Mouse (Mus musculus) lung, embryonic 16.5 days (tissue): ENCODE measurements around the gene Cdk14. TPM values are rescaled to one million over a fixed set of nuclear protein-coding genes. Genes with fewer than 3 reads are reported as not detected.

Experiments
- ATAC-seq: fragments of 200-750 bp; cut with Nextera tagmentation; 2 replicates; pipeline ENCODE4 v1.8.0; 2017; ENCODE audit warnings: low read depth, mild to moderate bottlenecking, moderate library complexity
- H3K27ac ChIP-seq: fragments of 300-500 bp; sonication (generic); 2 replicates; pipeline ENCODE4 v1.5.1; 2014; ENCODE audit warnings: mild to moderate bottlenecking, control low read depth, low read length
- H3K27me3 ChIP-seq: fragments of 300-500 bp; sonication (generic); 2 replicates; pipeline ENCODE4 v1.6.1; 2014; ENCODE audit warnings: low read depth, low read length, mixed read lengths; ENCODE audit not compliant: control insufficient read depth, insufficient read depth
- H3K36me3 ChIP-seq: fragments of 300-500 bp; sonication (generic); 2 replicates; pipeline ENCODE4 v1.6.1; 2014; ENCODE audit warnings: low read length; ENCODE audit not compliant: control insufficient read depth, insufficient read depth
- H3K4me1 ChIP-seq: fragments of 300-500 bp; sonication (generic); replicated peaks from 2 replicates; pipeline ENCODE4 v1.6.1; 2014; ENCODE audit warnings: low read length, mixed read lengths; ENCODE audit not compliant: control insufficient read depth, insufficient read depth
- H3K4me2 ChIP-seq: fragments of 300-500 bp; sonication (generic); 2 replicates; pipeline ENCODE4 v1.6.1; 2014; ENCODE audit warnings: low read depth, low read length, control low read depth
- H3K4me3 ChIP-seq: fragments of 300-500 bp; sonication (generic); 2 replicates; pipeline ENCODE4 v1.5.1; 2014; ENCODE audit warnings: mild to moderate bottlenecking, low read length, control low read depth
- H3K9ac ChIP-seq: fragments of 300-500 bp; sonication (generic); 2 replicates; pipeline ENCODE4 v1.6.1; 2014; ENCODE audit warnings: low read length, control low read depth
- H3K9me3 ChIP-seq: fragments of 300-500 bp; sonication (generic); 2 replicates; pipeline ENCODE4 v1.6.1; 2016; ENCODE audit warnings: low read length; ENCODE audit not compliant: control insufficient read depth
- WGBS: fragments of 180-500 bp; shearing (Covaris S2); extraction: QIAGEN DNeasy Blood & Tissue Kit; methylation state at CpG from one replicate; pipeline ENCODE4 v1.1.7; 2014; 5-methylcytosine and 5-hydroxymethylcytosine counted together
- polyA plus RNA-seq: library from polyadenylated mRNA; unstranded; fragments of >200 nt; fragmentation: Nextera tagmentation; extraction: Ambion mirVana; gene quantifications from 2 replicates; pipeline ENCODE4 v1.2.1, GENCODE M21; 2015

The Cdk14 gene
- polyA plus RNA-seq, 1 experiment from 2014 or later, result 28.6 TPM

DNA sequence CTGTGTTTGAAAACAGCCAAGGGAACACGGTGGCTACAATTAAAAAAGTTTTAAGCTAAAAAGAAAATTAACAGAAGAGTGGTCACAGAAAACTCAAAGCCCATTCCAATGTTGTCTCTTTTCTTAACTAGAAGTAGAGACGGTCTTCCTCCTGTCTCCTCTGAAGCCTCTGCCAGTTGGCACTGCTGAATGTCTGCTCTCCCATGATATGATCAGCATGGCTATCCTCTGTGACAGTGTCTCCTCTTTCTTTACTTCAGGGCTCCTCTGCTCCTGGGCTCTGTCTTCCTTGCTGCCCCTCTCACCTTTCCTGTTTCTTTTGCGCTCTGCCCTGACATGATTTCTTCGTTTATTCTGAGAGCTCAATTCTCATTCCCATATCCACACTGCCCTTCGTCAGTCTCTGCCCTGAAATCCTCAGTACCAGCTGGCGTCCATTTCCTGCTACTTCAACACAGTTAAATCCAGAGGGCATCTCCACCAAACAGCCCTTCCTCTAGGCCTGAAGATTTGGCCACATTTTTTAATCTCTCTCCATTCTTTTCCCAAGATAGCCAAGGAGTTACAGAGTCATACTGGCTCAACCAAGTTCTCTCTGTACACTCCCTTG is 567.3 kb downstream of the Cdk14 start:
- Histone ChIP-seq H3K4me1 (peaks cover 18% of the 10 kb centered on the region), H3K9ac (no peak overlapping the region), H3K27ac (peak overlapping the region; percentile 94), H3K27me3 (no peaks in the 10 kb centered on the region), H3K4me3 (no peak overlapping the region), H3K9me3 (no peaks in the 10 kb centered on the region), H3K4me2 (no peak overlapping the region), H3K36me3 (no peaks in the 10 kb centered on the region)
- ATAC-seq, result peak; percentile 56
- 43% methylated on average over 6 of the region's 6 CpGs for WGBS

DNA sequence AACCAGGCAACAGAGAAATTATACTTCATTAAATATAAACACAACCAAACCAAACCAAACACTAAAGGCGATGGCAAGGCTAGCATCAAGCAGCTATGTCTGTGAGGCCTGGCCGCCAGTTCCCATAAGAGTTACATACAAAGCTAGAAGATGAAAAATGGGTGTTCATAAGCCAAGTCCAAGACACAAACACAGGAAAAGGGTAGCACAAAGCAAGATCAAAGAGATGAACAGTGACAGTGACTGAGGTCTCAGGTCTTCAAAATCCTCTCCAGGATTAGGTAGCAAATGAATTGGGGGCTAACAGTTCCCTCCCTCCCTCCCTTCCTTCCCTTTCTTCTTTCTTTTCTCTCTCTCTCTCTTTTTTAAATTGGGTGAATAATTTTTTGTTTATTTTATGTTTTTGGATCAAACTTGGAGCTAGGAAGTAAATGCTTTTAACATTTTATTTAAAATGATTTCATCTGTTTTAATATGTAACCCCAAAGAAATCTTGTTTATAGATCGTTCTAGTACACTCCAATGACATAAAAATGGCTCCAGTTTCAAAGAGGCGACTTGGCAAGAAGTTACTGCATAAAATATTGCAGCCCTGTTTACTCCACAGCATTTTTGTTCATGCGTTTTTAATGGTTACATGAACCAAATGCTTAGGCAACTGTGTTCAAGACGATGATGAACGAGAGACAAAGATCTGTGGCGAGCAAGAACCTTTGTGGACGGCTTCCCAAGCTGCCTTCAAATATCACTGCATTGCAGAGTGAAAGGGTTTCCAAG is 568.0 kb downstream of the Cdk14 start:
- H3K27me3 ChIP-seq, result no peaks in the 10 kb centered on the region
- no peak overlapping the region for H3K4me3 ChIP-seq
- 51% methylated on average over 9 of the region's 9 CpGs for WGBS
- H3K9me3 ChIP-seq, result no peaks in the 10 kb centered on the region
- H3K4me1 ChIP-seq, result peaks cover 18% of the 10 kb centered on the region
- no peak overlapping the region for H3K4me2 ChIP-seq
- no peaks in the 10 kb centered on the region for H3K36me3 ChIP-seq
- peak overlapping the region; percentile 94 for H3K27ac ChIP-seq
- ATAC-seq, result peak; percentile 86
- no peak overlapping the region for H3K9ac ChIP-seq

DNA sequence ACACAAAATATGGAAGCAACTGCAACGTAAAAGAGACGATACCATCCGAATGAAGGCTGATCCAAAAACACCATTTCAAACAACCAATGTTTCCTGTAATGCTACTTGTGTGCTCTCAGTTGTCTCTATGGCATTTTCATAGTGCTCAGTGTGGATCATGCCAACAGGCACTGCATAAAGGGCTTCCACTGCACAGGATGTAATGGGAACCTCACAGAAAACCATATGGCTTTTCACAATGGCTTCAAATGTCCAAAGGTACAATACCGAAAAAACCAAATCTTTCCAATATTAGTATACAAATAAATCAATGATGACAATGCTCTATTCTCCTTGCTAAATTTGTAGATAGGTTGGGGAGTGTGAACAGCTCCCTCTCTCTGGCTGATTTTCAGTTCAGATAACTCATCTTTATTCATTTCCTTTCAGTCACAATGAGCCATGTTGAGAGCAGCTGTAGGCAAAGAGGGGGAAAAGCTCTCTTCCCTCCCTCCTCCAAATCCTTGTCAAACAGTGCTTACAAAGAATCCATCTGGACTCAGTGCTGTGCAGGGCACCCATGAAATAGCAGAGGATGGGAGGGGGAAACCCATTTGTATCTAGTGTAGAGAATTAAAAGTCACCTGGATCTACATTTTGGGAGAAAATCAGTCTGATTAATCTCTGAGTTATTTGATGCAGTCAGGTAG is 568.7 kb downstream of the Cdk14 start:
- H3K36me3 ChIP-seq, result no peaks in the 10 kb centered on the region
- H3K27me3 ChIP-seq, result no peaks in the 10 kb centered on the region
- H3K4me3 ChIP-seq, result no peak overlapping the region
- WGBS, result 83% methylated on average over 4 of the region's 4 CpGs
- no peak overlapping the region for H3K9ac ChIP-seq
- peak overlapping the region; percentile 82 for H3K27ac ChIP-seq
- peaks cover 18% of the 10 kb centered on the region for H3K4me1 ChIP-seq
- no peak overlapping the region for H3K4me2 ChIP-seq
- ATAC-seq, result peak; percentile 79
- H3K9me3 ChIP-seq, result no peaks in the 10 kb centered on the region

DNA sequence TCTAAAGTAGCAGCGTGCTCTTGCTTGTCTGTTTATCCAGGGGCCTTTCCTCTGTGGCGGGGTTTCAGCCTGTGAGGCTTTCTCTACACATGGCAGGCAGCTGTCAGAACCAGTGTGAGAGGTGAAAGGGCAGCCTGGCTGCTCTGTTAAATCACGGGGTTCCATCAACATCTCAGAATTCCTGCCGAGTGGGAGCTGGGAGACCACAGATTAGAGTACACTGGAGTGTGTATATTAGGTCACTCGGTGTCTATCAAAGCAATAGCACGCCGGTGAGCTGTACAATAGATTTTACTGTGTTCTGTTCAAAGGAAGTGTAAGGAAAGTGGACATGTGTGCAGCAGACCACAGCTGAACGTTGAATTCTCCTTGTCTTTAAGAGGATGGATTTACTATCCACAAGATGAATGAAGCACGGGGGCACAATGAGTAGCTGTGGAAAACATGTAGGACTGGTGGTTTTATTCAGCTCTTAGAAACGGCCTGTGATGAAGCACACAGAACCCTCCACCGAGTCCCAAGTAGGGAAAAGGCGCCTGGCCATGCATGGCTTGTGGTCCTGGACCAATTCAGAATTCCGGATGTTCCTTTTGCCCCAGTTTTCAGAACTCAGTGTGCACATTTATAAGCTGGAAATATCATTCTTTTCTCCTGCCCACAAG is 585.2 kb downstream of the Cdk14 start:
- H3K27me3 ChIP-seq, result no peaks in the 10 kb centered on the region
- H3K9ac ChIP-seq, result no peak overlapping the region
- no peaks in the 10 kb centered on the region for H3K9me3 ChIP-seq
- H3K36me3 ChIP-seq, result no peaks in the 10 kb centered on the region
- WGBS, result 17% methylated on average over 13 of the region's 13 CpGs
- H3K4me3 ChIP-seq, result no peak overlapping the region
- ATAC-seq, result peak; percentile 91
- H3K27ac ChIP-seq, result peak overlapping the region; percentile 17; the same call in 1 of the 2 replicates
- no peak overlapping the region for H3K4me2 ChIP-seq
- peaks cover 8% of the 10 kb centered on the region; the same call in 1 of the 2 replicates for H3K4me1 ChIP-seq

DNA sequence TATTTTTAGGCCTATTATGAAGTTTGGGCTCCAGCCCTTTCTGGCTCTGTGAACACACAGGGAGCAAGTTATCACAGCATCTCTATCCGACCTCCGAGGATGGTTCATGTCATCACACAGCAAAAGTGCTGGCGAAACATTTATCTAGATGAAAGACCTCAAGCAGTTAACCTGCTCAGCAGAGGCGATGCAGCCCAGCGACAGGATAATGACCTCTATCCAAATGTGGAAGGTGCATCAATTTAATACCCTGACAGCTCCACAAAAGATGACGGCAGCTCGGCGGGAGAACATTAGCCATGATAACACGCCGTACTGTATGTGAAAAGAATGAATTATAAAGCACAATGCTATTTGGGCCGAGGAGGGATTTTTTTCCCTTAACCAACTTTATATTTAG is 586.2 kb downstream of the Cdk14 start:
- Histone ChIP-seq H3K27ac (no peak overlapping the region), H3K4me1 (peaks cover 8% of the 10 kb centered on the region; the same call in 1 of the 2 replicates), H3K9me3 (no peaks in the 10 kb centered on the region), H3K4me3 (no peak overlapping the region), H3K9ac (no peak overlapping the region), H3K27me3 (no peaks in the 10 kb centered on the region), H3K4me2 (no peak overlapping the region), H3K36me3 (no peaks in the 10 kb centered on the region)
- WGBS, result 54% methylated on average over 11 of the region's 11 CpGs
- ATAC-seq, result no peak

GRCm38 (mm10) chr5:4826886-4827285 is 593.2 kb downstream of the Cdk14 start:
- Histone ChIP-seq H3K9me3 (no peaks in the 10 kb centered on the region), H3K27ac (no peak overlapping the region), H3K4me3 (no peak overlapping the region), H3K4me2 (no peak overlapping the region), H3K36me3 (no peaks in the 10 kb centered on the region), H3K27me3 (no peaks in the 10 kb centered on the region), H3K9ac (no peak overlapping the region), H3K4me1 (peaks cover 5% of the 10 kb centered on the region; the same call in 1 of the 2 replicates)
- WGBS, result 92% methylated on average over 2 of the region's 2 CpGs
- no peak for ATAC-seq

DNA sequence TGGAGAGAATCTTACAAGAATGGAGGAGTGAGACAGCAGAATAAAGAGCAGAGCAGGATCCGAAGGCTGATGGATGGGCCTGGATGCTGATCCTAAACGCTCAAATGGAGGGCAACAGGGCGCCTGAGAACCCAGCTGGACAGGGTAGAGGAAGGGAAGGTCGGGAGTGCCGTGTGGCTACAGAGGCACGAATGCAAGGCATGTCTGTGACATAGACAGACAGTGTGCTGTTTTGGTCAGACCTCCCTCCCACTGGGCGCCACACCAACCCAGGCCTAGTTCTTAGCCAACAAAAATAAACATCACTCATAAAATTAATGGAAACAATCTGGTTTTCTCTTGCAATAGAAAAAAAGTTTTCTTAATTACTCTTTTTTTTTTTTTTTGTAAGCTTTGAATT is 594.2 kb downstream of the Cdk14 start:
- Histone ChIP-seq H3K36me3 (no peaks in the 10 kb centered on the region), H3K9ac (0 out of 2 replicates have a peak overlapping the region, but pooled peaks have one; percentile 24), H3K9me3 (no peaks in the 10 kb centered on the region), H3K4me3 (no peak overlapping the region), H3K27me3 (no peaks in the 10 kb centered on the region), H3K27ac (peak overlapping the region; percentile 77), H3K4me1 (peaks cover 9% of the 10 kb centered on the region; the same call in 1 of the 2 replicates), H3K4me2 (peak overlapping the region; percentile 14; the same call in 1 of the 2 replicates)
- peak; percentile 98 for ATAC-seq
- 36% methylated on average over 7 of the region's 7 CpGs for WGBS

- 85% methylated on average over 4 of the region's 4 CpGs for WGBS
- Histone ChIP-seq H3K4me3 (no peak overlapping the region), H3K36me3 (no peaks in the 10 kb centered on the region), H3K27ac (no peak overlapping the region), H3K4me2 (no peak overlapping the region), H3K4me1 (peaks cover 9% of the 10 kb centered on the region; the same call in 1 of the 2 replicates), H3K9me3 (no peaks in the 10 kb centered on the region), H3K9ac (no peak overlapping the region), H3K27me3 (no peaks in the 10 kb centered on the region)
- ATAC-seq, result no peak
These were observed 595.0 kb downstream of the Cdk14 start for GRCm38 (mm10) chr5:4825076-4825475.

GRCm38 (mm10) chr5:4824171-4824570 is 595.9 kb downstream of the Cdk14 start:
- Histone ChIP-seq H3K9ac (no peak overlapping the region), H3K4me2 (no peak overlapping the region), H3K27me3 (no peaks in the 10 kb centered on the region), H3K4me1 (peaks cover 9% of the 10 kb centered on the region; the same call in 1 of the 2 replicates), H3K36me3 (no peaks in the 10 kb centered on the region), H3K9me3 (no peaks in the 10 kb centered on the region), H3K4me3 (no peak overlapping the region), H3K27ac (no peak overlapping the region)
- WGBS, result 58% methylated on average over 1 of the region's 1 CpGs
- ATAC-seq, result no peak
